Mouse (Mus musculus) urinary bladder, adult 18-20 months (tissue): ENCODE measurements around the gene Camk2d.

Experiments
- DNase-seq, 2 experiments: peaks; one replicate each; pipeline ENCODE4 v3.0.0; 2022; ENCODE audit warnings: low spot score in 2 of 2, mixed read lengths in 2 of 2

Gene Camk2d

DNA sequence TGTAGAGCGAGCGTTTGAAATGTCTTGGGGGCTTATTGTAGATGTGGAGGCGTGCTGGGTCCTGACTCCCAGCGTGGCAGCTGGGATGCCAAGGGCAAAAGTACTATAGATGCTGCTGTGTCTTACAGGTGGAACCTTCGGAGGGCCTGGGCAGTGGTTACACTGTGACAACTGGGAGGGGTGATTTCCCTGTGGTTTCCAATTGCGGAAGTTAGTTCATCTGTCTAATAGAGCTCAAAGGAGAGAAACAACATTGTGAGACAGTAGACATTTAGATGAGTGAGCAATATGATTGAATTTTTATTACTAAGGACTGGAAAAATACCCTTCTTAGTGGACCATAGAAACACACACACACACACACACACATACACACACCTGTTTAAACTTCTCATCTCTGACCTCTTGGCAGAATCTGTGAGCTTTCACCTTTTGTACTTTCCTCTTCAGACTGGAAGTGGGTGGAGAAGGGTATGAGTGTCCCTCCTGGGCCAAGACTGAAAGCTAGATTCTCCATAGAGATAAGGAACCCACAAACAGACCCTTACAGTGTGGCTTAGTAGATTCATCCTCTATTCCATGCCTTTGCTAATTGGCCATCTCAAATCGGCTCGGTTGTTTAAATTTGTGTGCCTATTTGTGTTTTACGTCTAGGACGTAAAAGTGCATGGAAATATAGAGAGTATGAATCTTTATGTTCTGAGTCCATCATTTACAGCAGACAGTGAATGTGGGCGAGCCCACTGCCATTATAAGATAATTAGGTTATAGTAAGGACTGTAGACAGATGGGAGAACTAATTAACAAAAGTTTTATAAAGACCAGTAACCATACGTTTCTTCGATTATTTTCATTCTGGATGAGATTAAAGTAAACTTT, 94.8 kb downstream of the Camk2d start:
- DNase-seq: no peak

DNA sequence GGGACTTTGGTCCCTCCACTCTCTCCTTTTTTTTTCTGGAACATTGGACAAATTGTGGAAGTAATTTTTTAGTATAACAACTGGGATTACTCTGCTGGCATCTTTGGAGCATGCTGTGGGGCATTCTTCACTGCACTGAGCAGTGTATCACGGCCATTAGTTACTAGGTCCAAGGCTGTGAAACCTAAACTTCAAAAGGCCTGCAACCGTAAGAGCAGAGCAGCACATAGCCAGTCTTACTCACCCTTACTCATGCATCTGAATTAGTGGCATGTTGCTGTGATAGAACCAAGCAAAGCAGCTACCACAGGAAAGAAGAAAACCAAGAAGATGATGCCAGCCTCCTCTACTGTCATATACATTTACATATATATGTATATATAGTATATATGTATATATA, 95.5 kb downstream of the Camk2d start:
- DNase-seq: no peak

DNA sequence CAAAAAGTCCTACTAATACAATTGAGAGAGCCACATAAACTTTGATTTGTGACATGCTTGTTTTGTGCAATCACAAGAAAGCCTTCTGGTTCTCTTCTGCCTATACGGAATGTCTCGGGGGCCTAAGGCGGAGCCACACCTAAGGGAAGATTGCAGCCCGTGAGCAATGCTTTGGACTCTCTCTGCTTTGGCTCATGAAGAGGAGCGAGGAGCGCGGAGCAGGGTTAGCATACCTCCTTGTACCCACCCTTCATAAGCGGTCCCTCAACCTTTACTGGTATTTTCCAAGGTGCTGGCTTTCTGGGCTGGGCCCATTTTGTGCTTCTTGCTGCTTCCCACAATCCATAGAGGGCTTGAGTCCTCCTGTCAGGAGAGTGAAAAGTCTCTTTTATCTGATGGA, 96.7 kb downstream of the Camk2d start:
- DNase-seq: peak in 1 of 2 experiments; percentile 20

DNA sequence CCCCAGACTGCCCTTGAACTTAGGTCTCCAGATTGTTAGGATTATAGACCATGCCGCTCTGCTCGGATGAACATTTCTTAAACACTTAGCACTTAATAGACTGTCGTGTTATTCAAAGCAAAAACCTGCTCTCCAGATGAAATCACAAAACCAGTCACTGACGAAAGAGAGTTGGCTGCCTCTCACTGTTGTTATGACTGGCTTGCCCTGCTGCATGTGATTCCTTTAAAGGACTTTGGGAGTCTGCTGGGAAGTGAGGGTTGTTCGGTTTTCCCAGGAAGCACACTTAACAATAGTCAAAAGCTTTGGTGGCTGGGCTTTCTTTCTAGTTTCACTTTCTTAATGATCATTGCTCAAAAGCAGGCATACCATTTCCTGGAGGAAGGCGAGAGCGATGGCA, 97.2 kb downstream of the Camk2d start:
- DNase-seq: no peak

DNA sequence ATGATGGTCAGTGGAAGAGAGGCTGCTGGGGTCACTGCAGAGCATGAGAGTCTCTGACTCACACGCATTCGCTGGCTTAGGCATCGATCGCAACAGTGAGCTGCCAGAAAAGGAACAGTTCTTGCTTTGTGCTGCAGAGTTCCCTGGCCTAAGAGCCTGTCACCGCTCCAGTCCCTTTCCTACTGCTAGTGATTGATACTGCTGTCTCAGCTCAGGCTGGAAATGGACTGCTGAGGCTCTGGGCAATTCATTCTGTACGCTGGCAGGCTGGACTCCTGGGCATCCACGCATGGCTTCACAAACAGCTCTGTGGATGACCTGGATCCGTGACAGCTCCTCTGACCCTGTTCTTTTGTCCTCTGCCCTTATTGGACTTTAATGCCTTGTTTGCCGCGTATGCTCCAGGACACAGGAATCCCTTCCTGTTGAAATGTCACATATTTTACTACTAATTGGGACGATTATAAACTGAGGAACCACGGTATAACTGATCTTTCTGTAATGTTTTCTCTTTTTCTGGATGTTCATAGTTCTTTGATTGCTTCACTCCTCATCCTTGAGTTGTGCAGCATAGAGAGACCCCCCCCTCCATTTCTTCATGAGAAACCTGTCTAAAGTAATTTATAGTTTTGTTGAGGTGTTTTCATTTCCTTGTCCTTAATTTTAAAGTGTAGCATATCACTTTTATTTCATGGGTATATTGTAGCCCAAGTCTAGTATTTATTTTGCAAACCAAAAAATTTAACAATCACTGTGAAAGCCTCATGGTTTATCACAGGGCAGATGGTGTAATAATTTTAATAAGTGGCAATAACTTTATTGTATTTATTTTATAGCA, 99.6 kb downstream of the Camk2d start:
- peak in 1 of 2 experiments; percentile 43 for DNase-seq

DNA sequence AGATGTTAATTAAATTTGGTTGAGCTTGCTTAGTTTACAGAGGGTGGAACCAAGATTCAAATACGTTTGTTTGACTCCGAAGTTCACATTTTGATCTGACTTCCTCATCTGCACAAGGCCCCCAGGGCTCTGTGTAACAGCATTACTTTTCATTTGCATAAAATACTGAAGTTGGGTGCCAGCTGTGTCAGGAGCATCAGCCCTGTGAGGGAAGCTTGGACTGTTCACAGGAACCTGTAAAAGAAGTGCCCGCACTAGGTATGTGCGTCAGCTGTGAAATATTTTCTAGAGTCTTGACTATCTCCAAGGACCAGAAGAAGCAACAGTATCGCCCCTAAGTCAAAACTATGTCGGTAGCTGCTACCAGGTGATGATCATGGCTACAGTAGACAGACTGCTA, 100.5 kb downstream of the Camk2d start:
- DNase-seq: no peak

DNA sequence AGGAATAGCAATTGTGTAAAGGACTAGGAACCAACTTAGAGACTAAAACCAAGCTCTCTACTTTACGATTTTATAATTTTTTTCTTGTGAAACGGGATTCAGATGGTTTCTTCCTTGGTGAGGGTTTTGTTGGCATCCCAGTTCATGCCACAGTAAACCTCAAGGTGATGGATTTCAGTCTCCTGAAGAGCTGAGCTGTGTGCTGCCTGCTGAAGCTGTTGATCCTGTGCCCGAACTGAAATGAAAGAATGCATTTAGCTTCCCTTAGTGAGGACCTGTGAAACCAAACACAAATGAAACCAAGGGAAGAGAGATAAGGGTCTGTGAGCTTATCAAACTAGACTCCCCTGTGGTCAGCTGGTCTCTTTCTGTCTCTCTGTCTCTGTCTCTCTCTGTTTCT, 103.6 kb downstream of the Camk2d start:
- DNase-seq: no peak

DNA sequence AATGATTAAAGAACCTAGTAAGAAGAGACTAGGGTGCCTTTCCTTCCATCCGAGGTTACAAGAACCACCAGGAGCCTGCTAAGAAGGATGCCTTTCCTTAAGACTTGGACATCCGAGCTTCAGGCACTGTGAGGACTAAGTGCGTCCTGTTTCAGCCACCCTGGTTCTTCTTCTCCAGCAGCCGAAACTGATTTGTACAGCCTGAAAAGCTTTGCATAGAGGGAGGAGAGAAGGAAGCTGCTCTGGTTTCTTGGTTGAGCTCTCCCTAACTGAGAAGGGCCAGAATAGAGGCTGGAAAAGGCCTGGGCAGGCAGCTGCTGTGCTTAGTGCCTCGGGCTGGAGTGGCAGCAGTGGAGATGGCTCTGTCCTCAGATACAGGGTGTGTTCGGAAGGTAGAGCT, 105.0 kb downstream of the Camk2d start:
- no peak for DNase-seq

DNA sequence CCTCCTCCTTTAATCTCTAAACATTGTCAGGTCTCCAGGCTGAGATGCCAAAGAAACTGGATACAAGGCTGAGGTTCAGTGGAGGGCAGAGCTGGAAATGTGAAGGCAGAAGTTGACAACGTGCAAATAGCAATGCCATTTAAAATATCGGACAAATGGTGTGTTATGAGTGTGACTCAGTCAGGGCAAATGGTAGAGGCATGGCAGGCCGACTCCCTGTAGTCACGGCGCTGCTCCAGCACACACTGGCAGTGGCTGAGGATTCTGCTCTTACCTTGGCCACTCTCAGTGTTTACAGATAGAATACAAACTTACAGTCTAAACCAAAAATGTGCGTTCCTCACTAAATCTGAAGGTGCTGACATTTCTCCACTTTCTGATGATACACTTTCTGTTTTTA, 105.5 kb downstream of the Camk2d start:
- DNase-seq: no peak

DNA sequence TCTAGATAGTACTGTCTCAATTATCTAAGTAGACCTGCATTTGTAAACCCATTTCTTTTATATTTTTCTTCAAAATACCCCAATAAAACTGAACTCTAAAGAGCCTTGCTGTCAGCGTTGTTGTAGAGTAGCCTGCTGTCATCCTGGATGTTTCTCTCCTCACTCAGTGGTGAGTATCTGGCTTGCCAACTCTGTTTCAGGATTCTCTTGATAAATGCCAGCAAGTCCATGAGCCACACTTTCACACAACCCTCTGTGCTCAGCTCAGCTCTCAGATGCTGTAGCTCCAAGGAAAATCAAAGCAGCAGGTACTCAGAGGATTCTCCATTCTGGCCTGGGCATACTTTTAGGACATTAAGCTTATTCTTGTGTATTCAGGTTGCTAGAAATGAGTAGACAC, 109.4 kb downstream of the Camk2d start:
- DNase-seq: no peak

DNA sequence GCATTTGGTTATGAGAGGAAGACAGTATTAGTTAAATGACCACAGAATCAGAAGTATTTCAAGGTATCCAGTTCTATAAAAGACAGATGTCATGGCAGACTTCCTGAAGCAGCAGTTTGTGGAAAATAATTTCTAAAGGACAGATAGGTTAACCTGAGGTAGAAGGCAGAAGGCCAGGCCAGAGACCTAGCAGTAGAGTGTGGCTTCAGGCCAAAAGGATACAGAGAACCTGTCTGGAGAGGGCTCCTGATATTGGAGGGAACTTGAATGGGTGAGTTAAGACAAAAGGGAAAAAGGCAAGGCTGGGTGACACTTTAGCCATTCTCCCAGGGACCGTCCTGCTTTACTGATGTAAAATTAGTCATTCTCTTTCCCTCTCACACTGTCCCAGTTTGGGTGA, 118.2 kb downstream of the Camk2d start:
- no peak for DNase-seq

DNA sequence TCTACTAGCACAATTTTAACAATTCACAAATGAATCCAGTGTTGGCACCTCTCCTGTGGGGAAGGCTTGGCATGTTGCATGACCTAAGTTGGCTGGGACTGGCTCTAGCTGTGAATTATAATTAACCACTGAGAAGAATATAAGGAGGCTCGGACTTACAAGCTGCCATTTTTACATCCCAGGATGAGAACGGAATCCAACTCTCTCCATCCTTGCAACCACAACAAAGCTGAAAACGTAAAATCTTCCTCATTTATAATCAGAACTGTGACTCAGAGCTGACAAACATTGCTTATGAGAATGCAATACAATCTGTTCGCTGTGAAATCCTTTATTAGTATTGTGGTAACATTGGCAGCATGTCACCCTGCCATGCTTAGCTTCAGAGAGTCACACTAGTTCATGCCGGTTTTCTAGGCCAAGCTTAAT, 126.9 kb downstream of the Camk2d start:
- no peak for DNase-seq

DNA sequence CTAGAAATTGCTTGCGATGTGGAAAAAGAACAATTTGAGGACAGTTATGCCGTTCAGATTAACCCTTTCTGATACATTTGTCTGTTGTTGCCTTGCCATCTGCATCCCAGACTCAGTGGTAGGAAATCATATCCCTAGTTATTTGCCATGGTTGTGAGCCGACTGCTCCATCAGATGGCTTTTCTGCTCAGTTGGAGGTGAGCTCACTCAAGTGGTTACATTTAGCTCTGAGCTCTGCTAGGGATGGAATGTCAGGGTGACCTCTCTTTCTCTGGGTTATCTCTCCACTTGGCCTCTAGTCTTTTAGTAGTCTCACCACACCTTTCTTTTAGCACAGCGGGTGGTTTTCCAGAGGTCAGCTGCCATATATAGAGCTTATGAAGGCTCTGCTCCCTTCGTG, 127.4 kb downstream of the Camk2d start:
- no peak for DNase-seq

DNA sequence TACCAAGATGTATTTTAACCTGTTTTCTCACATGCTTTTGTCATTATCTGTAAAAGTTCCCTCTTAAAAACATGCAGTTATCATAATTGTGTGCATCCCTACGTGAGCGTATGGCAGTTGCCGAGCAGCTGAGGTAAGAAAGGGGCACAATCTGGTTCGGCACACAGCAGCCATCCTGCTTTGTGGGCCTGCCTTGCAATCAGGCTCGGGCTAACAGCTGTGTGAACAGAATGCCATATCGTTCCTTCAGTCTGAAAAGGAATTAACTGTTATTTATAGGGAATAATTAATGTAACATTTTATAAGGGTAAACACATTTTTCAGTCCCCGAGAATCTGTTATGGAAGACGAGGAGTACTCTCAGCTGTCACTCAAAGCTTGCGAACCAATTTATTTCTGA, 129.5 kb downstream of the Camk2d start:
- DNase-seq: no peak

DNA sequence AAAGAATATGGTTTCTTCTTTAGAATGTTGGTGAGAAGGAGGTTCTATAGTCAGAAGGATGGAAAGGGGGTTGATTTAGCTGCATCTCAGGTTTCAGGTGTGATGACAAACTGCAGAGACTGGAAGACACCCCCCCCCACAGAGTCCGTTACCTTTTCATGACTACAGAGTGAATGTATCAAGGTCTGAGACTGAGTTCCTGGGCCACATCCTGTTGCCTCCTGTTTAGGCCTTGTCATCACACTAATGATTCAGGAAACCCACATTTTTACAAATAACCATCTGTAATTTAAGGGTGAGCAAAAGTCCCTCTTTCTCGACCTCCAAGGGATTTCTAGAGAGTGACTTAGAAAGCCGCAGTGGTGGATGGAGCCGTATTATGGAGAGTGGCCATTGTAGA, 131.3 kb downstream of the Camk2d start:
- no peak for DNase-seq

DNA sequence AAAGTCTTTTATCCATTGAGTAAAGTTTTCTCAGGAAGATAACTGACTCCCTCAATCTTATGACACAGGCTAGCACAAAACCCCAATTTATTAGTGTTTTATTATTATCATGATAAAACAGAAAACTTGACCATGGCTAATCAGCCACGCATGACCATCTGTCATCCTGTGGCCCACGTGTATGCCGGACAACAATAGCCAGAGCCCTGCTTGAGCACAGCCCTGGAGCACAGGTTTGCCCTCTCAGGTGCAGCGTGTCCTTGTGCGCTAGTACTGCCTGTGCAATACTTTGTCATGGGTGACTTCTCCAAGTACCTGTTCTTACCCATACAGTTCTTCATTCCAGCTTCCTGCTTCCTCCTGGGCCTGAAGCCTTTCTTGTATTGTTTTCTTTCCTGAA, 134.3 kb downstream of the Camk2d start:
- DNase-seq: no peak

DNA sequence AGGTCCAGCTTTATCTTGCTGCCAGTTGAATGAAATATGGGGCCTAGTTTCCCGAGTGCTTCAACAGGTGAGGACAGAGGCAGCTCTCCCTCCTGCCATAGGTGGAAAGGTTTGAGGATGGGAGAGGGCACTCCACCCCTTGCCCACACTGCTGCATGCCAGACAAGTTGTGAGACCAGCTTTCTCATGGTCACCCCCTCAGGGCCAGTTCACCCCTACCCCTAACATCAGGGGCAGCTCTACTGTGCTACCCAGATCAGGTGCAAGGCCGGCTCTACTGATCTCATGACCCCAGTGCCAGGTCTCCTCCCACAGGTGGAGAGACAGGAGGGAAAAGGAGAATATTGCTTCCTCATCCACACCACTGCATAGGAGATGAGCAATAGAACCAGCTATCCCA, 136.2 kb downstream of the Camk2d start:
- DNase-seq: no peak

DNA sequence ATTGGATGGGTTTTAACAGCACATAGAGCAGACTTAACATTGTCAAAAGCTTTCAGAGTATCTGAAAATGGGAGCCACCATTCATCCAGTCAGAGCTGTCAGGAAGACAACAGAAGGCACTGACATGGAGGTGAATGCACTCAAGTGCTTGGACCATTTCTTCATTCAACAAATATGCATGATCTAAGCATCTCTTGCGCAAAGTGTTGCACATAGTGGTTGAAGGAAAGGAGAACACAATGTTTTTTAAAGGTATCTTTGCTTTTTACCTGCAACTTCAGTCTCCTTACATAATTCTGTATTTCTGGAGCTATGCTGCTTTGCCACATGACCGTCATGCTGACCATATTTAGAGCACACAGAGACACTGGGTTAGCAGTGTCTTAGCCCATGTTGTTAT, 138.4 kb downstream of the Camk2d start:
- DNase-seq: no peak

DNA sequence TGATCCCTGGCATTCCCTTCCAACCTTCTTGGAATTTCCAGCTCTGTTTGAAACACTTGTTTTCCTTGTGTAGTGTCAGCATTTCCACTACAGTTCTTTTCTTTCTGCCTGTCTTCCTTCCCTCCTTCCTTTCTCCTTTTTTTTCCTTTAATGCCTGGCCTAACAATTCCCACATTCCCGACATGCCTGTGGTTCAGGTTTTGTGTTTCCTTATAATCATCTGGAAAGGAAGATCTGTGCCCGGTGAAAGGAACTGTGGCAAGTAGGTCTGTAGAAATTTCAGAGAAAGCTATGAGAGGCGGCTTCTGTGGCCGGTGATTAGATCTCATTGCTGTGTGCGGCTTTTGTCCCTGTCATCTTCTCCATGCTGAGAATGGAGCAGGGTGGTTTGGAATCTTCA, 139.1 kb downstream of the Camk2d start:
- DNase-seq: no peak

DNA sequence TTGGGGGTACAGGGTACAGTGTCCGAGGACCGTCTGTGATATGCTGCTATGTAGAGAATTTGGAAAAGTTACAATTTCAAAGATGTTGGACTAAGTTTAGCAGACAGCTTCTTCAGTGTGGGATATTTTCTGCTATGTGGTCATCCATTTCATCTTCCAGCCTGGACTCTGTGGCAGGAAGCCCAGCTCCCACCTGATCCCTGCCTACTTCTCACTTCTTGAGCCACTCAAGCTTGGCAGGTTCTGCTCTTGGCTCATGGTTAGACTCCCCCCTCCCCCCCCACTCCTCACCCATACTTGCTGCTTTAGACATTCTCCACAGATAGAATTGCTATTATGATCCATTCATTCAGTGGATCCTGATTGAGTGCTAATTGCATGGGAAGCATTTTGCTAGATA, 141.0 kb downstream of the Camk2d start:
- no peak for DNase-seq

DNA sequence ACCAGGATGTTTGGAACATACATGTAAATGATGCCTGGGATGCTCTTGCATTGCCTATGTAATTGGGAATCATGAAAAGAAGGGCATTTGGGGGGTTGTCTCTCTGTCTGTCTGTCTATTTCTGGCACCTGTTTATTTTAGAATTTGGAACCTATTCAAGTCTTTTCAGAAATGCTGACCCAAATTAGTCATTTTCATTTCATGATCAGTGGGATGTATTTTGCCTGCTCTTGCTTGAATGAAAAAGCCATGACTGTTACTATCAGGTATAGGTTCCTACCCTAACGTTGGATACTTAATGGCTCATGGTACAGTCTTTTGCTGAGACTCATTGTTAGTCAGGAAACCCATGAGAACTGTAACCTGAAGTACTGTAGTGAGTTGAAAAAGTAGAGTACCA, 144.0 kb downstream of the Camk2d start:
- no peak for DNase-seq

DNA sequence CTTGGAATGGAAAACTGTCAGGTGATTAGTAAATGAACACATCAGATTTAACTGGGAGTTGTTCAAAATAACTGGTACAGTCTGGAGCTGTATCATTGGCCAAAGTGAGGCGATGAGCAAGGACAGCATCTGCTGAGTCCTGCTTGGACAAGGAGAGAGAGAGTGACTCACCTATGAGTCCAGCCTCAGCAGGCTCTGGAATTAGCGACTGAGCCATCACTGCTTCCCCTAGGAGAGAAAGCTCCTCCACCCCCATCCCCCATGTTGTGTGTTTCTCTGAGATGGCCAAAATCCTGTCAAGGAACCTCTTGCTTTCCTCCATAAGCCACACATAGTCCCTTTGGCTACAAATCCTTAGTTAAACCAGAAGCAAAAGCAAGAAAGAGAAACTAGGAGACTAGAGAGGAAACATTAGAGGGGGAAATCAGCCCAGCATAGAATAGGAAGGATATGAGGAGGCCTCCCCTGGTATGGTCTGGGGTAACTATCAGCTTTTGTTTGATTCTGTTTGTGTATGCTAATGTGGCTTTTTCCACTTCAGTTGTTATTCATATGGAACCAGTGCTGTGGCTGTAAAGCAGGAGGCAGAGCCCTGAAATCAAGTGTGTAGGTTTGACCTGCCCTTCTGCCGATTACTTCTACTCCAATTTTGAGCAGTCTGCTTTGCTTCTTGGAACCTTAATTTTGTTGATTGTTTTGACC, 148.5 kb downstream of the Camk2d start:
- DNase-seq: no peak
